Mouse (Mus musculus) stomach, postnatal 0 days (tissue): Measurements from ENCODE around the gene Pmpcb.

Source experiments
- CTCF ChIP-seq: IDR thresholded peaks from 2 replicates; pipeline ENCODE4 v1.5.1; 2016; ENCODE audit warnings: antibody characterized with exemption, low read depth, mild to moderate bottlenecking, moderate library complexity
- EP300 ChIP-seq: optimal IDR thresholded peaks from 2 replicates; pipeline ENCODE3; 2016; ENCODE audit warnings: antibody characterized with exemption

DNA sequence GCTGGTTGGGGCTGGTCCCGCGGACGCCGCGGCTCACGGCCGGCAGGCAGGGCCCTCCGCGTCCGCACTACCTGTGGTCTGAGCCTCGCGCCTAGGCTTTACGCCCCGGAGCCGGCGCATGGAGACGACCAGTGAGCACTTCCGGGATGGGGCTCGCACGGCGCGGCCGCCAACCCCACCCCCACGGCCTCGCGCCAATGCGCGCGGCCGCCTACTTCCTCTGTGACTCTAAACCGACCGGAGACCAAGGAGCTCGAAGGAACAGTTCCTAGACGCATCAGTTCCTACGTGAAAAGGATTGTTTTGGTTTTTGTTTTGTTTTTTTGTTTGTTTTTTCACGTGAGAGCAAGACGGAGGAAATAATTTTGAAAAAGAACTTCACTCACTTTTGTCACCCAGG is 48.1 kb downstream of the Pmpcb start, which contains the start of the genes Dnajc2 and Psmc2:
- TF ChIP-seq CTCF (no peak), EP300 (no peak)
